Mouse (Mus musculus): ENCODE results near the gene Farsa. TPM values are rescaled to one million over a fixed set of nuclear protein-coding genes. Genes with fewer than 3 reads are reported as not detected.

Farsa gene
- polyA plus RNA-seq, 1 experiment from 2014 or later = 84.4 TPM

DNA sequence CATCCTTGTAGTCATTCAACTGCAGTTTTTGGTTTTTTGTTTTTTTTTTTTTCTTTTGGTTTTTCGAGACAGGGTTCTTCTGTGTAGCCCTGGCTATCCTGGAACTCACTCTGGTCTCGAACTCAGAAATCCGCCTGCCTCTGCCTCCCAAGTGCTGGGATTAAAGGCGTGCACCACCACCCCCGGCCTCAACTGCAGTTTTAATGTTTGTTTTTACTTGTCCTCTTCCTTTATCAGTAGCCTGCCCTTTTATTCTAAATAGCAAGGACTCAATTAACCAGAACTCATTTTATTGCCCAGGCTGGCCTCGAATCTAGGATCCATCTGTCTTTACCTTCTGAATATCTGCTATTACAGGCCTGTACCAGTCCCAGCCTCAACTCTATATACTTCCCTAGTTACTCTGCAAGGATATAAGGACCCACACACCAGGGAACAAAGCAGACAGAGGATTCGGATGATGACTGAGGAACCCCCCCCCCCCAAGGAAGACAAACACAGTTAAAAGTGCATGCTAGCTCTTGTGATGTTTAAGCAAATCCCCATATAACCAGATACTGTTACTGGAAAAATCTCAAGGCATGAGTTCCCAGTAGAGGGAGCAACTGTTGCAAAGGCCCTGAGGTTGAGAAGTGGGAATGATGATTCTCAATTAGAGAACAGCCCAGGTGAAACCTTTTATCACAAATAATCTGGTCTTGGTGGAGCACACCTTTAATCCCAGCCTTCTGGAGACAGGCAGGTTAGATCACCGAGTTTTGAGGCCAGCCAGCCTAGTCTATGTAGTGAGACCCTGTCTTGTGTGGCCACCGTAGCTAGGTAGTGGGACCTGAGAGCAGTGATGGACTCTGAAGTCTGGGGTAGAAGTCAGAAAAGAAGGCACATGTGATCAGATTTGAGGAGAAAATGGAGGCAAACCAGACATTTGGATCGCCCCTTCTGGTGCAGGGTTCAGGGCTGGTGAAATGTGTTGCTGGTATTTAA is 23.7 kb upstream of the Farsa start:
- WGBS = 78% methylated on average over 10 of the region's 10 CpGs
- DNase-seq (ENCODE audit: low spot score, missing footprints) = no peak
- no peak for ATAC-seq (ENCODE audit: low FRiP score)

GRCm38 (mm10) chr8:84834002-84834865 is 22.6 kb upstream of the Farsa start:
- no peak overlapping the region for H3K4me2 ChIP-seq
- H3K36me3 ChIP-seq (ENCODE audit: control insufficient read depth, insufficient read depth, low read length) = peaks cover 28% of the 10 kb centered on the region
- H3K27me3 ChIP-seq (ENCODE audit: control insufficient read depth, insufficient read depth, low read length) = no peaks in the 10 kb centered on the region
- DNase-seq (ENCODE audit: low spot score, missing footprints) (peak; percentile 69), ATAC-seq (ENCODE audit: low FRiP score) (no peak)
- no peak overlapping the region for H3K27ac ChIP-seq (ENCODE audit: low read depth, low read length)
- H3K4me1 ChIP-seq (ENCODE audit: control insufficient read depth, insufficient read depth, low read length) = peaks cover 8% of the 10 kb centered on the region; the same call in 1 of the 2 replicates
- H3K9ac ChIP-seq (ENCODE audit: low read length) = no peak overlapping the region
- H3K9me3 ChIP-seq (ENCODE audit: control insufficient read depth, low read length) = no peaks in the 10 kb centered on the region
- 89% methylated on average over 19 of the region's 19 CpGs for WGBS
- H3K4me3 ChIP-seq (ENCODE audit: low read depth, low read length) = no peak overlapping the region

More for the DNA sequence above, 23.7 kb upstream of the Farsa start:
- Histone ChIP-seq H3K4me2 (peak overlapping the region; percentile 64), H3K4me1 (ENCODE audit: control insufficient read depth, insufficient read depth, low read length) (peaks cover 6% of the 10 kb centered on the region; the same call in 1 of the 2 replicates), H3K27me3 (ENCODE audit: control insufficient read depth, insufficient read depth, low read length) (no peaks in the 10 kb centered on the region), H3K9me3 (ENCODE audit: control insufficient read depth, low read length) (no peaks in the 10 kb centered on the region), H3K9ac (ENCODE audit: low read length) (peak overlapping the region; percentile 97), H3K4me3 (ENCODE audit: low read depth, low read length) (peak overlapping the region; percentile 76), H3K36me3 (ENCODE audit: control insufficient read depth, insufficient read depth, low read length) (peaks cover 24% of the 10 kb centered on the region), H3K27ac (ENCODE audit: low read depth, low read length) (no peak overlapping the region)

- no peaks in the 10 kb centered on the region for H3K9me3 ChIP-seq (ENCODE audit: control insufficient read depth, low read length)
- no peak overlapping the region for H3K9ac ChIP-seq (ENCODE audit: low read length)
- H3K4me2 ChIP-seq = no peak overlapping the region
- H3K36me3 ChIP-seq (ENCODE audit: control insufficient read depth, insufficient read depth, low read length) = peaks cover 28% of the 10 kb centered on the region
- 92% methylated on average over 10 of the region's 10 CpGs for WGBS
- H3K4me1 ChIP-seq (ENCODE audit: control insufficient read depth, insufficient read depth, low read length) = peaks cover 15% of the 10 kb centered on the region
- H3K27ac ChIP-seq (ENCODE audit: low read depth, low read length) = no peak overlapping the region
- H3K4me3 ChIP-seq (ENCODE audit: low read depth, low read length) = no peak overlapping the region
- H3K27me3 ChIP-seq (ENCODE audit: control insufficient read depth, insufficient read depth, low read length) = no peaks in the 10 kb centered on the region
- DNase-seq (ENCODE audit: low spot score, missing footprints) = peak; percentile 69
- no peak for ATAC-seq (ENCODE audit: low FRiP score)
These were observed 21.6 kb upstream of the Farsa start for GRCm38 (mm10) chr8:84834866-84835855.

DNA sequence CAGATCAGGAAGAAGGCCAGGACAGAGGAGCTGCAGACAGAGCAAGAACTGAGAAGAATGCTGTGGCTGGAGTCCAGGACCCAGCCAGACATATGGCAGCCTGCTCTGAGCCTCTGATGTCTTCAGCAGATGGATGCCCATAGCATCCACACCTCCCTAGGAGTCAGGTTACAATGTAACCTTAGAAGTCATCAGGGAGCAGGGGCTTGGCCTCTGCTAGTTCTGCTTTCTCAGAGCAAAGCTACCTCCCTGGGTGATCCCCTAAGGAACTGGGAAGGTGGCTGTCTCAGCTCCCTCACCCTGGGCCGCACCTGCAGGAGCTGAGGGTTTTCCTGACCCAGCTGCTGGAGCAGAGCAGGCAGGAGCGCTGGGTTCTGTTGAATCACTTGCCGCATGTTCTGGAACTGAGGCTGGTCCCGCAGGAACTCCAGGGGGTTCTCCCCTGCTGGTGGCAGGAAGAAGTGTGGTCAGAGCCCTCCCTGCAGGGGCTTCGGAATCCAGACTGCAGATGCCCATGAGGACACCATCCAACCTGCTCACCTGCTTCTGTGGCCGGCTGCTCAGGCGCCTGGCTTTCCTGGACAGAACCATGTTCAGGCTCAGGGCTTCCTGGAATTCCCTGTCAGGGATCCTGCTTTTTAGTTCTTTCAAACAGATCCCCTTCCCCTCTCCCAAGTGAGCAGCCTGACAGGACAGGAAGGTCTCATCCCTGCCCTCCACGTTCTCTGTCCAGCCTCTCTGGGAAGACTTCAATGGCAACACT is 19.5 kb upstream of the Farsa start:
- DNase-seq (ENCODE audit: low spot score, missing footprints) = peak; percentile 75
- no peak overlapping the region for H3K9ac ChIP-seq (ENCODE audit: low read length)
- no peak overlapping the region for H3K4me2 ChIP-seq
- no peak overlapping the region for H3K27ac ChIP-seq (ENCODE audit: low read depth, low read length)
- H3K36me3 ChIP-seq (ENCODE audit: control insufficient read depth, insufficient read depth, low read length) = peaks cover 33% of the 10 kb centered on the region
- no peaks in the 10 kb centered on the region for H3K9me3 ChIP-seq (ENCODE audit: control insufficient read depth, low read length)
- ATAC-seq (ENCODE audit: low FRiP score) = no peak
- WGBS = 69% methylated on average over 8 of the region's 8 CpGs
- peaks cover 15% of the 10 kb centered on the region for H3K4me1 ChIP-seq (ENCODE audit: control insufficient read depth, insufficient read depth, low read length)
- H3K27me3 ChIP-seq (ENCODE audit: control insufficient read depth, insufficient read depth, low read length) = no peaks in the 10 kb centered on the region
- H3K4me3 ChIP-seq (ENCODE audit: low read depth, low read length) = no peak overlapping the region

- ATAC-seq (ENCODE audit: low FRiP score) (no peak), DNase-seq (ENCODE audit: low spot score, missing footprints) (peak; percentile 35)
- H3K36me3 ChIP-seq (ENCODE audit: control insufficient read depth, insufficient read depth, low read length) = peaks cover 40% of the 10 kb centered on the region
- no peak overlapping the region for H3K9ac ChIP-seq (ENCODE audit: low read length)
- no peaks in the 10 kb centered on the region for H3K9me3 ChIP-seq (ENCODE audit: control insufficient read depth, low read length)
- no peak overlapping the region for H3K27ac ChIP-seq (ENCODE audit: low read depth, low read length)
- H3K4me3 ChIP-seq (ENCODE audit: low read depth, low read length) = no peak overlapping the region
- no peak overlapping the region for H3K4me2 ChIP-seq
- peaks cover 14% of the 10 kb centered on the region for H3K4me1 ChIP-seq (ENCODE audit: control insufficient read depth, insufficient read depth, low read length)
- no peaks in the 10 kb centered on the region for H3K27me3 ChIP-seq (ENCODE audit: control insufficient read depth, insufficient read depth, low read length)
- 81% methylated on average over 15 of the region's 15 CpGs for WGBS
These were observed 18.8 kb upstream of the Farsa start for GRCm38 (mm10) chr8:84837912-84838470.

- WGBS = 87% methylated on average over 5 of the region's 5 CpGs
- no peak overlapping the region for H3K27ac ChIP-seq (ENCODE audit: low read depth, low read length)
- no peaks in the 10 kb centered on the region for H3K9me3 ChIP-seq (ENCODE audit: control insufficient read depth, low read length)
- H3K4me2 ChIP-seq = no peak overlapping the region
- H3K4me3 ChIP-seq (ENCODE audit: low read depth, low read length) = no peak overlapping the region
- DNase-seq (ENCODE audit: low spot score, missing footprints) (peak; percentile 53), ATAC-seq (ENCODE audit: low FRiP score) (no peak)
- H3K9ac ChIP-seq (ENCODE audit: low read length) = no peak overlapping the region
- peaks cover 9% of the 10 kb centered on the region for H3K4me1 ChIP-seq (ENCODE audit: control insufficient read depth, insufficient read depth, low read length)
- no peaks in the 10 kb centered on the region for H3K27me3 ChIP-seq (ENCODE audit: control insufficient read depth, insufficient read depth, low read length)
- peaks cover 43% of the 10 kb centered on the region for H3K36me3 ChIP-seq (ENCODE audit: control insufficient read depth, insufficient read depth, low read length)
These were observed 18.3 kb upstream of the Farsa start for GRCm38 (mm10) chr8:84838513-84838912.

DNA sequence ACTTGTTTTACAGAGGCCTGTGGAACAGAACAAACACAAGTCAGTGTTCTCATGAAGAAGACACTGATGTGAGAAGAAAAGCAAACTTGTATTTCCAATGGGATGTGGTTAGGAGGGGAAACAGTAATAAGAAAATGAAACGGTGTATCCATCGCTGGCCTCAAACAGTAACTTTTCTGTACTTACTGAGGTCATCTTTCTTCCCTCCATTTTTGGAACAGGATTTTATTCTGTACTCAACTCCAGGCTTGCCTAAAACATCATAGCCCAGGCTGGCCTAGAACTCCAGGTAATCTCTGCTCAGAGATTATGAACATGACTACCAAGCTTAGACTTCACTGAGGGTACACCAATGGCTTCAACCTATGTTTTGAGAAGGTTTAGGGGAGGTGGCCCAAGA is 17.4 kb upstream of the Farsa start:
- no peak overlapping the region for H3K9ac ChIP-seq (ENCODE audit: low read length)
- peak overlapping the region; percentile 68 for H3K4me2 ChIP-seq
- H3K27me3 ChIP-seq (ENCODE audit: control insufficient read depth, insufficient read depth, low read length) = no peaks in the 10 kb centered on the region
- no peaks in the 10 kb centered on the region for H3K9me3 ChIP-seq (ENCODE audit: control insufficient read depth, low read length)
- peak overlapping the region; percentile 94; the same call in 1 of the 2 replicates for H3K4me3 ChIP-seq (ENCODE audit: low read depth, low read length)
- peak; percentile 82 for DNase-seq (ENCODE audit: low spot score, missing footprints)
- peaks cover 12% of the 10 kb centered on the region for H3K4me1 ChIP-seq (ENCODE audit: control insufficient read depth, insufficient read depth, low read length)
- ATAC-seq (ENCODE audit: low FRiP score) = no peak
- H3K27ac ChIP-seq (ENCODE audit: low read depth, low read length) = no peak overlapping the region
- peaks cover 52% of the 10 kb centered on the region for H3K36me3 ChIP-seq (ENCODE audit: control insufficient read depth, insufficient read depth, low read length)
- 94% methylated on average over 2 of the region's 2 CpGs for WGBS

All from midbrain, embryonic 11.5 days (tissue).